Mouse (Mus musculus): ENCODE data around the gene Cdk11b. TPM values are rescaled to one million over a fixed set of nuclear protein-coding genes. Genes with fewer than 3 reads are reported as not detected.

Cdk11b gene
- polyA plus RNA-seq (2012; rRNA removed) = 32.8 and 52.2 TPM in 2 replicates

- peak; percentile 100 for DNase-seq (ENCODE audit: low read depth)
- 0 out of 2 replicates have a peak, but pooled peaks have one; percentile 7 for TF ChIP-seq POLR2A (IDR thresholded peaks at IDR 0.05; ENCODE audit: borderline replicate concordance, extremely low read depth, insufficient read depth, insufficient read length, poor library complexity, severe bottlenecking)
- TF ChIP-seq CTCF (IDR thresholded peaks at IDR 0.05; ENCODE audit: borderline replicate concordance, extremely low read depth, insufficient read depth, insufficient read length) = no peak
These were observed at the start of gene Cdk11b for GRCm38 (mm10) chr4:155624338-155625291. Gene Cdk11b, plus strand, starts transcription at chr4:155624854.

GRCm38 (mm10) chr4:155574931-155575330, 49.7 kb upstream of the Cdk11b start:
- DNase-seq (ENCODE audit: low read depth) = no peak
- no peak for TF ChIP-seq POLR2A (IDR thresholded peaks at IDR 0.05; ENCODE audit: borderline replicate concordance, extremely low read depth, insufficient read depth, insufficient read length, poor library complexity, severe bottlenecking)
- TF ChIP-seq CTCF (IDR thresholded peaks at IDR 0.05; ENCODE audit: borderline replicate concordance, extremely low read depth, insufficient read depth, insufficient read length) = no peak

GRCm38 (mm10) chr4:155575521-155575920, 49.1 kb upstream of the Cdk11b start:
- no peak for DNase-seq (ENCODE audit: low read depth)
- TF ChIP-seq CTCF (IDR thresholded peaks at IDR 0.05; ENCODE audit: borderline replicate concordance, extremely low read depth, insufficient read depth, insufficient read length) (no peak), POLR2A (IDR thresholded peaks at IDR 0.05; ENCODE audit: borderline replicate concordance, extremely low read depth, insufficient read depth, insufficient read length, poor library complexity, severe bottlenecking) (no peak)

- no peak for DNase-seq (ENCODE audit: low read depth)
- TF ChIP-seq POLR2A (IDR thresholded peaks at IDR 0.05; ENCODE audit: borderline replicate concordance, extremely low read depth, insufficient read depth, insufficient read length, poor library complexity, severe bottlenecking) (no peak), CTCF (IDR thresholded peaks at IDR 0.05; ENCODE audit: borderline replicate concordance, extremely low read depth, insufficient read depth, insufficient read length) (no peak)
These were observed 47.5 kb upstream of the Cdk11b start for GRCm38 (mm10) chr4:155577132-155577531.

- TF ChIP-seq POLR2A (IDR thresholded peaks at IDR 0.05; ENCODE audit: borderline replicate concordance, extremely low read depth, insufficient read depth, insufficient read length, poor library complexity, severe bottlenecking) (no peak), CTCF (IDR thresholded peaks at IDR 0.05; ENCODE audit: borderline replicate concordance, extremely low read depth, insufficient read depth, insufficient read length) (no peak)
- DNase-seq (ENCODE audit: low read depth) = no peak
These were observed 46.9 kb upstream of the Cdk11b start for GRCm38 (mm10) chr4:155577741-155578140.

- TF ChIP-seq CTCF (IDR thresholded peaks at IDR 0.05; ENCODE audit: borderline replicate concordance, extremely low read depth, insufficient read depth, insufficient read length) (no peak), POLR2A (IDR thresholded peaks at IDR 0.05; ENCODE audit: borderline replicate concordance, extremely low read depth, insufficient read depth, insufficient read length, poor library complexity, severe bottlenecking) (no peak)
- no peak for DNase-seq (ENCODE audit: low read depth)
These were observed 46.1 kb upstream of the Cdk11b start for GRCm38 (mm10) chr4:155578336-155579125.

- peak; percentile 60 for DNase-seq (ENCODE audit: low read depth)
- TF ChIP-seq CTCF (IDR thresholded peaks at IDR 0.05; ENCODE audit: borderline replicate concordance, extremely low read depth, insufficient read depth, insufficient read length) (peak; percentile 89), POLR2A (IDR thresholded peaks at IDR 0.05; ENCODE audit: borderline replicate concordance, extremely low read depth, insufficient read depth, insufficient read length, poor library complexity, severe bottlenecking) (no peak)
These were observed 44.2 kb upstream of the Cdk11b start for GRCm38 (mm10) chr4:155580420-155580819.

GRCm38 (mm10) chr4:155582279-155582905, 42.3 kb upstream of the Cdk11b start:
- TF ChIP-seq POLR2A (IDR thresholded peaks at IDR 0.05; ENCODE audit: borderline replicate concordance, extremely low read depth, insufficient read depth, insufficient read length, poor library complexity, severe bottlenecking) (no peak), CTCF (IDR thresholded peaks at IDR 0.05; ENCODE audit: borderline replicate concordance, extremely low read depth, insufficient read depth, insufficient read length) (no peak)
- DNase-seq (ENCODE audit: low read depth) = no peak

GRCm38 (mm10) chr4:155589356-155589755, 35.3 kb upstream of the Cdk11b start:
- no peak for DNase-seq (ENCODE audit: low read depth)
- no peak for TF ChIP-seq POLR2A (IDR thresholded peaks at IDR 0.05; ENCODE audit: borderline replicate concordance, extremely low read depth, insufficient read depth, insufficient read length, poor library complexity, severe bottlenecking)
- no peak for TF ChIP-seq CTCF (IDR thresholded peaks at IDR 0.05; ENCODE audit: borderline replicate concordance, extremely low read depth, insufficient read depth, insufficient read length)

- TF ChIP-seq POLR2A (IDR thresholded peaks at IDR 0.05; ENCODE audit: borderline replicate concordance, extremely low read depth, insufficient read depth, insufficient read length, poor library complexity, severe bottlenecking) = no peak
- no peak for TF ChIP-seq CTCF (IDR thresholded peaks at IDR 0.05; ENCODE audit: borderline replicate concordance, extremely low read depth, insufficient read depth, insufficient read length)
- no peak for DNase-seq (ENCODE audit: low read depth)
These were observed 33.5 kb upstream of the Cdk11b start for GRCm38 (mm10) chr4:155591012-155591719.
